Mouse (Mus musculus) limb, embryonic 14.5 days (tissue): ENCODE data around the gene Slc45a2. TPM values are rescaled to one million over a fixed set of nuclear protein-coding genes. Genes with fewer than 3 reads are reported as not detected.
A peak's percentile ranks its signal among the peaks of the same experiment; 100 is the strongest.

ENCODE experiments used
- ATAC-seq: fragments of 200-750 bp; cut with Nextera tagmentation; 2 replicates; pipeline ENCODE4 v1.8.0; 2017; ENCODE audit warnings: low read depth, moderate number of reproducible peaks, moderate TSS enrichment; ENCODE audit not compliant: low FRiP score
- DNase-seq: peaks from one replicate; pipeline ENCODE4 v3.0.0-alpha.2; 2015; ENCODE audit warnings: low spot score
- H3K27ac ChIP-seq: fragments of 300-500 bp; sonication (generic); replicated peaks from 2 replicates; pipeline ENCODE4 v1.5.1; 2014; ENCODE audit warnings: low read depth, mild to moderate bottlenecking, low read length, moderate library complexity, mixed read lengths
- H3K27me3 ChIP-seq: fragments of 300-500 bp; sonication (generic); 2 replicates; pipeline ENCODE4 v1.6.1; 2014; ENCODE audit warnings: low read length, mixed read lengths; ENCODE audit not compliant: control insufficient read depth, insufficient read depth
- H3K36me3 ChIP-seq: fragments of 300-500 bp; sonication (generic); 2 replicates; pipeline ENCODE4 v1.6.1; 2014; ENCODE audit warnings: mild to moderate bottlenecking, low read length, moderate library complexity, mixed read lengths; ENCODE audit not compliant: control insufficient read depth, insufficient read depth
- H3K4me1 ChIP-seq: fragments of 300-500 bp; sonication (generic); 2 replicates; pipeline ENCODE4 v1.6.1; 2014; ENCODE audit warnings: antibody characterized with exemption, low read length, mixed read lengths; ENCODE audit not compliant: control insufficient read depth, insufficient read depth
- H3K4me2 ChIP-seq: fragments of 300-500 bp; sonication (generic); replicated peaks from 2 replicates; pipeline ENCODE4 v1.6.1; 2014; ENCODE audit warnings: low read depth, mild to moderate bottlenecking, low read length, moderate library complexity; ENCODE audit not compliant: severe bottlenecking
- H3K4me3 ChIP-seq: fragments of 300-500 bp; sonication (generic); replicated peaks from 2 replicates; pipeline ENCODE4 v1.5.1; 2014; ENCODE audit warnings: low read length
- H3K9ac ChIP-seq: fragments of 300-500 bp; sonication (generic); 2 replicates; pipeline ENCODE4 v1.6.1; 2014; ENCODE audit warnings: mild to moderate bottlenecking, low read depth, low read length, moderate library complexity; ENCODE audit not compliant: severe bottlenecking
- H3K9me3 ChIP-seq: fragments of 300-500 bp; sonication (generic); 2 replicates; pipeline ENCODE4 v1.6.1; 2016; ENCODE audit warnings: low read length; ENCODE audit not compliant: control insufficient read depth
- POLR2A ChIP-seq: fragments of 200-500 bp; IDR thresholded peaks from 2 replicates; pipeline ENCODE4 v1.8.0; 2012; ENCODE audit warnings: inconsistent platforms, mild to moderate bottlenecking, moderate library complexity, borderline replicate concordance; ENCODE audit not compliant: insufficient read depth, insufficient read length; ENCODE audit errors: extremely low read depth
- WGBS: fragments of 180-500 bp; shearing (Covaris S2); extraction: QIAGEN DNeasy Blood & Tissue Kit; methylation state at CpG from one replicate; pipeline ENCODE4 v1.1.7; 2014; 5-methylcytosine and 5-hydroxymethylcytosine counted together
- polyA plus RNA-seq, 2 experiments: library from polyadenylated mRNA; depleted of rRNA in 1 of 2; stranded (reverse) in 1 of 2; unstranded in 1 of 2; fragments of >200 nt; fragmentation: Nextera tagmentation in 1 of 2; extraction: Ambion mirVana in 1 of 2; gene quantifications; 2 replicates each; pipeline versions ENCODE4 v1.2.1 to v1.2.3; 2012 to 2014

Slc45a2 gene
- polyA plus RNA-seq, 2 experiments: 0.19 to 0.65 TPM

- H3K27ac ChIP-seq: peak overlapping the region; percentile 91
- 9% methylated on average over 9 of the region's 9 CpGs for WGBS
- DNase-seq: no peak
- H3K9me3 ChIP-seq: no peaks in the 10 kb centered on the region
- no peak for ATAC-seq
- H3K36me3 ChIP-seq: no peaks in the 10 kb centered on the region
- H3K4me3 ChIP-seq: peak overlapping the region; percentile 45
- H3K27me3 ChIP-seq: no peaks in the 10 kb centered on the region
- no peak for TF ChIP-seq POLR2A
- peak overlapping the region; percentile 72 for H3K4me2 ChIP-seq
- peak overlapping the region; percentile 70 for H3K9ac ChIP-seq
- H3K4me1 ChIP-seq: peaks cover 40% of the 10 kb centered on the region
These were observed 65.1 kb downstream of the Slc45a2 start for GRCm38 (mm10) chr15:11065528-11066171.

DNA sequence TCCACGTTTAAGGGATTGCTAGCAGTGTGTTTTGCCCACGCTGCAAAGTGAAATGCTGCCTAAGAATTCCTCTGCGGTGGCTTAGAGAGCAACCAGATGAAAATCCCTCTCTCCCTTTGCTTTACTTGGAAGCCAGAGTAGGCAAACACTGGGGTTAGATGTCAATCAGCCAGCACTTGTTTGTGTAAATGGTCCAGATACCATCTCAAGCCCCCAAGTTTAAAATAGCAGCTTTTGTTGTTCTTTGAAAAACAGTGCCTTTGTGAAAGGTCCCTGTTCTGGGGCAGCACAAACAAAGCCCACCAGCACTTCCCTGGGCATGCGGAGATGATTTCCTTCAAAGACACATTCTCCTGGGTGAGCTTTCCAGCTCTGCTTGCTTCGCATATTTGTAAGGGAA lies 65.8 kb downstream of the Slc45a2 start:
- TF ChIP-seq POLR2A: no peak
- H3K9ac ChIP-seq: peak overlapping the region; percentile 70
- no peaks in the 10 kb centered on the region for H3K9me3 ChIP-seq
- 21% methylated on average over 5 of the region's 5 CpGs for WGBS
- no peak for DNase-seq
- no peaks in the 10 kb centered on the region for H3K36me3 ChIP-seq
- H3K27me3 ChIP-seq: no peaks in the 10 kb centered on the region
- no peak for ATAC-seq
- peak overlapping the region; percentile 91 for H3K27ac ChIP-seq
- H3K4me2 ChIP-seq: peak overlapping the region; percentile 72
- H3K4me3 ChIP-seq: peak overlapping the region; percentile 45
- peaks cover 40% of the 10 kb centered on the region for H3K4me1 ChIP-seq

DNA sequence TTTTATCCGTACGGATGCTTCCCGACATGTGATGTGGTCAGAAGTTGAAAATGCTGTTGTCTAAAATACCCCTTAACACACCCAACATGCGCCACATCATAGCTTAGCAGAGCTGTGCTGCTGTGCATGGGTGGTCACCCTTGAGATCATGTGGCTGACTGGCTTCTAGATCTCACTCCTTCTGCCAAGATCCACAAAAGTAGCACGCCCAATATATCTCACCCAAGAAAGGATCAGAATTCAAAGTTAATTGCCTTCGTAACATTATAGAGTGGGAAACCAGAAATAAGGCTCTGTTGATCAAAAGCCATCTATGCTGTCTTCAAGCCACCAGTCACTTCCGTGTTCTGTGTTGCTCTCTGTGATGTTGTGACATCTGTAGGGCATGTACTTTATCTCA lies 67.4 kb downstream of the Slc45a2 start:
- no peak overlapping the region for H3K4me3 ChIP-seq
- H3K9me3 ChIP-seq: no peaks in the 10 kb centered on the region
- peaks cover 38% of the 10 kb centered on the region for H3K4me1 ChIP-seq
- H3K9ac ChIP-seq: no peak overlapping the region
- H3K4me2 ChIP-seq: no peak overlapping the region
- H3K27ac ChIP-seq: no peak overlapping the region
- no peaks in the 10 kb centered on the region for H3K27me3 ChIP-seq
- 73% methylated on average over 7 of the region's 7 CpGs for WGBS
- H3K36me3 ChIP-seq: peaks cover 6% of the 10 kb centered on the region
- DNase-seq (no peak), ATAC-seq (no peak)
- TF ChIP-seq POLR2A: no peak

DNA sequence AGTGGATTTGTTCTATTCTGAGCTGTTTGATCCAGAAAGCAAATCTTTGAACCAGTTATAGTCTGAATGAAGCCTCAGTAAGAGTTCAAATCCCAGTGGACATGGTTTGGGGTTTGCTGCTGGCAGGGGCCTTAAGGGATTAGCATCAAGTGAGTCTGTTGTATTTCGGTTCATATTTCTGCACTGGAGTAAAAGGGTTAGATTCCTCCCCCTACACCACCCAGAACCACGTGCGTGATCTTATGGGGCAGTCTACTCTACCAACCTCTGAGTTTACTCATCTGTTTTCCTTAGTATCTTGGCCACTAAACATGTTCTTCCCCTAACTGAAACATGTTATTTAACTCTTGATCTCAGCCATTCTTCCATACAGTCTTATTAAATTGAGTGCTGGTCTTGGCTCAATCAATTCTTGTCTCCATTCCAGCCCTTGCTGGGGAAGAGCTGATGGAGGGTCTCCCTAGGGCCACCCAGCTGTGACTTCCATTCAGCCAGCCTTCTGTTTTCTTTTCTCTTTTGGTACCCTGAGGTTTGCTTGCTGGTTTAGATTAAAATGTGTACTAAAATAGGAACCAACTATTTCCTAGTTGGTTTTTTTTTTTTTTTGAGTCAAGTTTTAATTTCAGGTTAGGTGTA lies 75.3 kb downstream of the Slc45a2 start:
- WGBS: 61% methylated on average over 3 of the region's 3 CpGs
- DNase-seq (no peak), ATAC-seq (peak; percentile 26; the same call in 1 of the 2 replicates)
- no peaks in the 10 kb centered on the region for H3K27me3 ChIP-seq
- H3K9ac ChIP-seq: no peak overlapping the region
- TF ChIP-seq POLR2A: no peak
- H3K36me3 ChIP-seq: peaks cover 6% of the 10 kb centered on the region
- no peak overlapping the region for H3K4me2 ChIP-seq
- H3K4me3 ChIP-seq: no peak overlapping the region
- no peaks in the 10 kb centered on the region for H3K9me3 ChIP-seq
- H3K27ac ChIP-seq: no peak overlapping the region
- peaks cover 4% of the 10 kb centered on the region; the same call in 1 of the 2 replicates for H3K4me1 ChIP-seq

Other genes starting within 250 kb of the Slc45a2 start
- gene C1qtnf3, start 48.4 kb upstream of the Slc45a2 start, polyA plus RNA-seq (2012; rRNA removed): 119 and 130 TPM in 2 replicates
- gene C1qtnf3, start 48.4 kb upstream of the Slc45a2 start, polyA plus RNA-seq (2014; fragmentation: Nextera tagmentation; extraction: Ambion mirVana): 92.6 and 108 TPM in 2 replicates
- 22.2 and 25.7 TPM in 2 replicates for gene Amacr, start 19.0 kb upstream of the Slc45a2 start, polyA plus RNA-seq (2012; rRNA removed)
- gene Amacr, start 19.0 kb upstream of the Slc45a2 start, polyA plus RNA-seq (2014; fragmentation: Nextera tagmentation; extraction: Ambion mirVana): 25.3 and 26.5 TPM in 2 replicates
- 0.72 and 0.93 TPM in 2 replicates for gene Rxfp3, start 37.3 kb downstream of the Slc45a2 start, polyA plus RNA-seq (2012; rRNA removed)
- 0.81 and 0.88 TPM in 2 replicates for gene Rxfp3, start 37.3 kb downstream of the Slc45a2 start, polyA plus RNA-seq (2014; fragmentation: Nextera tagmentation; extraction: Ambion mirVana)
- 9.5 and 10.6 TPM in 2 replicates for gene Adamts12, start 64.1 kb downstream of the Slc45a2 start, polyA plus RNA-seq (2012; rRNA removed)
- 8.7 and 9.3 TPM in 2 replicates for gene Adamts12, start 64.1 kb downstream of the Slc45a2 start, polyA plus RNA-seq (2014; fragmentation: Nextera tagmentation; extraction: Ambion mirVana)